Mouse (Mus musculus) spleen, adult 2 months (tissue): ENCODE measurements at regions not wholly inside any gene's neighbourhood (a gene's known extent, or its start where the extent isn't known, plus 50 kb on each side); places are given as distances from the start of the nearest gene placed in this dataset.

ENCODE experiments used
- CTCF ChIP-seq: fragments of 200-500 bp; IDR thresholded peaks from 2 replicates; pipeline ENCODE4 v1.5.1; 2011; ENCODE audit warnings: mild to moderate bottlenecking, inconsistent platforms; ENCODE audit not compliant: insufficient read depth, insufficient read length, insufficient replicate concordance; ENCODE audit errors: extremely low read depth
- POLR2A ChIP-seq: fragments of 200-500 bp; IDR thresholded peaks from 2 replicates; pipeline ENCODE4 v1.6.1; 2011; ENCODE audit warnings: low read depth, low read length, inconsistent platforms

GRCm38 (mm10) chr2:9805590-9805989, 75.5 kb upstream of the 4930412O13Rik start:
- TF ChIP-seq CTCF (no peak), POLR2A (no peak)
